Mouse (Mus musculus) stomach, postnatal 0 days (tissue): ENCODE results near the gene Gpx4.

Source experiments
- CTCF ChIP-seq: IDR thresholded peaks from 2 replicates; pipeline ENCODE4 v1.5.1; 2016; ENCODE audit warnings: antibody characterized with exemption, low read depth, mild to moderate bottlenecking, moderate library complexity
- EP300 ChIP-seq: optimal IDR thresholded peaks from 2 replicates; pipeline ENCODE3; 2016; ENCODE audit warnings: antibody characterized with exemption

DNA sequence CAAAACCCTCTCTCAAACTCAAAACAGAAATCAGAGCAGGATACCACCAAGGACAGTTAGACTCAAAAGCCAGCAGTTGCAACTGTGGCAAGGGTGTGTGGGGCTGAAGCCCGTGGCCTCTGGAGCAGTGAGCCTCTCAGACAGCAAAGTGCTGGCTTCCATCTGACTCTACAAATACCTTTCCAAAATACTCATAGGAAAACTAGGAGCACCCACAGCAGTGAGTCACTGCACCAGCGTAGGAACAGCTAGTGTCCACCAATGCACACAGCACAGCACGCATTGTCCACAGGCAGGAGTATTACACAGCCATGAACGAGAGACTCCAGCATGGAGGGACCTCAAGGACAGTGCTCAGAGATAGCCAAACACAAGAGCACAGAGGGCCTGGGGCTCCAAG lies 29.4 kb downstream of the Gpx4 start:
- TF ChIP-seq CTCF (no peak), EP300 (no peak)
